Comparison of ENCODE assay signal across 10 mouse cellular contexts in genomic region chr16:20169471-20170106, GRCm38 (mm10). TPM values are rescaled to one million over a fixed set of nuclear protein-coding genes. Genes with fewer than 3 reads are reported as not detected.
DNase-seq lines count a peak whose midpoint lies in the region; ATAC-seq and TF ChIP-seq lines count a peak whose summit lies in the region.
"Had no signal": no experiment of that assay in that cellular context is flagged by ENCODE, and none has a peak within 500 bp of the region (broad histone marks: within the 10 kb centered on the region; RNA-seq: fewer than 3 reads in every experiment).

No protein-coding gene starts in this region.

- no peaks in the 10 kb centered on the region for H3K4me1 ChIP-seq in hindbrain, embryonic 15.5 days (replicated peaks)
- H3K4me1 ChIP-seq in hindbrain, embryonic 10.5 days (replicated peaks): no peaks in the 10 kb centered on the region
- no peaks in the 10 kb centered on the region for H3K4me1 ChIP-seq in heart, postnatal 0 days (ENCODE audit: control insufficient read depth, insufficient read depth)

- 70% methylated on average over 3 of the region's 3 CpGs for WGBS in hindbrain, embryonic 15.5 days
- WGBS in hindbrain, embryonic 10.5 days: 85% methylated on average over 3 of the region's 3 CpGs
- WGBS in heart, postnatal 0 days: 61% methylated on average over 3 of the region's 3 CpGs

- peaks cover 70% of the 10 kb centered on the region for H3K36me3 ChIP-seq in hindbrain, embryonic 15.5 days
- peaks cover 99% of the 10 kb centered on the region for H3K36me3 ChIP-seq in hindbrain, embryonic 10.5 days
- peaks cover 76% of the 10 kb centered on the region for H3K36me3 ChIP-seq in heart, postnatal 0 days (replicated peaks; ENCODE audit: control insufficient read depth, insufficient read depth, low read length)

- H3K27ac ChIP-seq in hindbrain, embryonic 15.5 days (replicated peaks): 0 out of 2 replicates have a peak overlapping the region, but pooled peaks have one; percentile 11
- no peak overlapping the region for H3K27ac ChIP-seq in hindbrain, embryonic 10.5 days
- H3K27ac ChIP-seq in heart, postnatal 0 days (ENCODE audit: low read depth): no peak overlapping the region

- no peak for TF ChIP-seq POLR2A in brain, embryonic 14.5 days (IDR thresholded peaks at IDR 0.05; ENCODE audit: borderline replicate concordance, extremely low read depth, insufficient read depth, insufficient read length, poor library complexity, severe bottlenecking)

- TF ChIP-seq EP300 in heart, postnatal 0 days (IDR thresholded peaks at IDR 0.05; ENCODE audit: low read depth): no peak

- no peak overlapping the region for H3K4me3 ChIP-seq in hindbrain, embryonic 15.5 days
- H3K4me3 ChIP-seq in hindbrain, embryonic 10.5 days: no peak overlapping the region
- no peak overlapping the region for H3K4me3 ChIP-seq in heart, postnatal 0 days (ENCODE audit: low read depth, low read length)

- no peaks in the 10 kb centered on the region for H3K27me3 ChIP-seq in hindbrain, embryonic 15.5 days
- H3K27me3 ChIP-seq in hindbrain, embryonic 10.5 days (ENCODE audit: insufficient read depth, poor library complexity, severe bottlenecking): no peaks in the 10 kb centered on the region
- no peaks in the 10 kb centered on the region for H3K27me3 ChIP-seq in heart, postnatal 0 days (ENCODE audit: control insufficient read depth, insufficient read depth, low read length)

- ATAC-seq in hindbrain, embryonic 15.5 days (ENCODE audit: low FRiP score, low read depth): peak; percentile 48; the same call in 1 of the 2 replicates
- ATAC-seq in heart, postnatal 0 days (ENCODE audit: insufficient read depth, low read depth): peak; percentile 70
- peak; percentile 98 for ATAC-seq in megakaryocyte progenitor cell, adult 5-6 weeks (replicated peaks; ENCODE audit: poor library complexity)

- H3K9ac ChIP-seq in hindbrain, embryonic 15.5 days: no peak overlapping the region
- no peak overlapping the region for H3K9ac ChIP-seq in heart, postnatal 0 days (replicated peaks; ENCODE audit: low read depth, low read length)

- H3K4me2 ChIP-seq in hindbrain, embryonic 15.5 days: no peak overlapping the region
- H3K4me2 ChIP-seq in heart, postnatal 0 days (ENCODE audit: low read depth, low read length): no peak overlapping the region

- no peak for TF ChIP-seq CTCF in brain, embryonic 14.5 days (IDR thresholded peaks at IDR 0.05; ENCODE audit: borderline replicate concordance, extremely low read depth, insufficient read depth, insufficient read length)
- peak; percentile 29 for TF ChIP-seq CTCF in heart, postnatal 0 days (IDR thresholded peaks at IDR 0.05; ENCODE audit: low read depth)

- DNase-seq in hindbrain, embryonic 10.5 days (ENCODE audit: low spot score): no peak
- peak; percentile 35 for DNase-seq in brain, embryonic 14.5 days (ENCODE audit: low read depth)
- peak; percentile 25 for DNase-seq in heart, postnatal 0 days (ENCODE audit: low spot score)
- DNase-seq in right cerebral cortex, postnatal 4 days: no peak
- DNase-seq in cerebellum, adult 11-12 months: no peak
- no peak for DNase-seq in thymus, adult 18-20 months
- DNase-seq: cerebellum, adult 11 months; layer of hippocampus, adult 9-11 months had no signal

- H3K9me3 ChIP-seq in hindbrain, embryonic 15.5 days: no peaks in the 10 kb centered on the region
- H3K9me3 ChIP-seq in hindbrain, embryonic 10.5 days: peaks cover 16% of the 10 kb centered on the region
- H3K9me3 ChIP-seq in heart, postnatal 0 days (replicated peaks; ENCODE audit: control insufficient read depth, low read length): 0 out of 2 replicates have a peak, but pooled peaks cover 8% of the 10 kb centered on the region

RNA-seq across cellular contexts. Expression of gene Yeats2, which starts 28.7 kb away (rescaled TPM):
- 22.6 and 24.0 TPM in 2 replicates for polyA plus RNA-seq in hindbrain, embryonic 15.5 days (2015; fragmentation: Nextera tagmentation; extraction: Ambion mirVana)
- polyA plus RNA-seq in hindbrain, embryonic 10.5 days (2016; fragmentation: Nextera tagmentation; extraction: Ambion mirVana): 35.9 and 39.7 TPM in 2 replicates
- polyA plus RNA-seq in brain, embryonic 14.5 days (2012; rRNA removed): 63.6 and 64.2 TPM in 2 replicates
- 27.8 and 51.9 TPM in 2 replicates for total RNA-seq in heart, postnatal 0 days (2014; rRNA removed; ENCODE audit: low replicate concordance)
- polyA plus RNA-seq in heart, postnatal 0 days (2015; fragmentation: Nextera tagmentation; extraction: Ambion mirVana): 5.3 and 5.8 TPM in 2 replicates
- total RNA-seq in megakaryocyte progenitor cell, adult 5-6 weeks (2015): 38.9 and 46.6 TPM in 2 replicates
- 31.9 and 32.6 TPM in 2 replicates for total RNA-seq in megakaryocyte progenitor cell, adult 5-6 weeks (2017)

Comparison
In these comparisons a context has a peak if more than half of its experiments do, and no peak if none do; other contexts are left out.
1. ATAC-seq: peak in every context shown above with its lines; median percentile 98 in megakaryocyte progenitor cell, adult 5-6 weeks; 70 in heart, postnatal 0 days; 48 in hindbrain, embryonic 15.5 days.
2. DNase-seq: peak in brain, embryonic 14.5 days (single experiment) and heart, postnatal 0 days (single experiment); none in hindbrain, embryonic 10.5 days (single experiment), right cerebral cortex, postnatal 4 days (single experiment), cerebellum, adult 11-12 months (single experiment) and thymus, adult 18-20 months (0 of 2).